Mouse (Mus musculus) gastrocnemius, postnatal 14 days (tissue): Measurements from ENCODE around the gene Tipin. TPM values are rescaled to one million over a fixed set of nuclear protein-coding genes. Genes with fewer than 3 reads are reported as not detected.

Source experiments
- DNase-seq: peaks from one replicate; pipeline ENCODE4 v3.0.0; 2021; ENCODE audit warnings: mixed read lengths
- intact Hi-C: fragments of 180-260 bp; cut with DNase I; formaldehyde crosslinking; loops from one replicate; pipeline ENCODE4 v1.15.1; 2025; ENCODE audit warnings: low total_unique reads
- total RNA-seq, 2 experiments: library from RNA; stranded (reverse); gene quantifications; 2 replicates each; pipeline ENCODE4 v1.2.3; 2021

Tipin gene
- total RNA-seq, 2 experiments from 2014 or later, result 12.3 to 17.6 TPM

GRCm38 (mm10) chr9:64339361-64339760 lies 58.0 kb downstream of the Tipin start:
- intact Hi-C loops, result no loop called here
- no peak for DNase-seq

- intact Hi-C loops, result no loop called here
- peak; percentile 77 for DNase-seq
These were observed 59.2 kb downstream of the Tipin start for GRCm38 (mm10) chr9:64340351-64341253.

DNA sequence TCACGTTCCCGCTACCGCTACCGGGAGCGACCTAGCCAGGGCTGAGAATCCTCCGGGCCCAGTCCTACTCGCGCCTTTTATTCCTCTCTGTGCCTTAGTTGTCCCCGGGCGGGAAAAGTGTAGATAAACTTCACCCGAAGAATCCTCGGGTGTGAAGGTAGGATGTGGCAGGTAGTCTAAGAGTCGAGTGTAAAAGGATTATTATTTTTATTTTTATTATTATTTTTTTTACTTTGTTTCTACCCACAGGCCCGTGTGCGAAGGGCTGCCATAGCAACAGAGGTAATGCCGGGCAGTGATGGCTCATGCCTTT lies 59.8 kb downstream of the Tipin start, which contains the start of gene Dis3l:
TSS of gene Dis3l (minus strand) at position 35 of the 313 bp plus-strand sequence.
- intact Hi-C loops, result no loop called here
- no peak for DNase-seq

DNA sequence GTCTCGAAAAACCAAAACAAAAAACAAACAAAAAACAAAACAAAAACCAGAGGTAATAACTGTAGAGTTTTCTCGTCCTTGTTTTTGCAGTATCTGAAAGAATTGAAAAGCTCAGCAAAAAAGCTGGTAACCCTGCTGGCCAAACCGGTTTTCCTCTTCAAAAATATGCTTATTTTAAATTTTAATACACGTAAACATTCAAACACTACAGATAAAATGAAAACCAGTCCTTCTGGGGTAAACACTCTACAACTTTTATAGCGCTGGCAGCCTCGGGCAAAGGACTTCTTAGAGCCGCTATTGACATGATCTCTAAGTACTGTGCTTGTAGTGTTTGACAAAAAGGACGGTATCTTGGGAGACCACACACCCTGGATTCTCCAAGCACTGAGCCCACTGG lies 60.3 kb downstream of the Tipin start:
- DNase-seq, result no peak
- intact Hi-C loops, result no loop called here

GRCm38 (mm10) chr9:64343656-64344055 lies 62.3 kb downstream of the Tipin start:
- intact Hi-C loops, result no loop called here
- no peak for DNase-seq

GRCm38 (mm10) chr9:64345931-64346330 lies 64.5 kb downstream of the Tipin start:
- no peak for DNase-seq
- intact Hi-C loops, result no loop called here

GRCm38 (mm10) chr9:64347377-64347776 lies 66.0 kb downstream of the Tipin start:
- intact Hi-C loops, result no loop called here
- no peak for DNase-seq

GRCm38 (mm10) chr9:64349490-64349889 lies 68.1 kb downstream of the Tipin start:
- DNase-seq, result no peak

GRCm38 (mm10) chr9:64351191-64351590 lies 69.8 kb downstream of the Tipin start:
- intact Hi-C loops, result loop anchor here (2.0 kb wide), 1 partner anchor 290 kb away; no protein-coding TSS in a partner anchor
- DNase-seq, result no peak

More at GRCm38 (mm10) chr9:64349490-64349889, 68.1 kb downstream of the Tipin start:
- intact Hi-C loops, result no loop called here

Other genes with a start within 250 kb of the Tipin start
- gene Lctl, start 164.4 kb upstream of the Tipin start, total RNA-seq, result under 1 TPM in 1 of 2 experiments, not detected in 1; 0.18 TPM
- gene Zwilch, start 108.5 kb upstream of the Tipin start, total RNA-seq, result 1 to 10 TPM; 1.9 to 2.1 TPM
- 100 to 1,000 TPM; 594 to 710 TPM for gene Rpl4, start 108.2 kb upstream of the Tipin start, total RNA-seq
- 10 to 100 TPM; 15.6 to 16.4 TPM for gene Snapc5, start 102.3 kb upstream of the Tipin start, total RNA-seq
- 1 to 10 TPM; 2.2 to 2.5 TPM for gene Uchl4, start 46.4 kb upstream of the Tipin start, total RNA-seq
- 10 to 100 TPM; 51.9 to 55.6 TPM for gene Map2k1, start 27.9 kb upstream of the Tipin start, total RNA-seq
- gene Dis3l, start 59.7 kb downstream of the Tipin start, total RNA-seq, result 10 to 100 TPM; 13.0 to 13.4 TPM
- under 1 TPM; 0.27 to 0.31 TPM for gene Megf11, start 104.0 kb downstream of the Tipin start, total RNA-seq